Mouse (Mus musculus): ENCODE data around the gene Cd300lf. TPM values are rescaled to one million over a fixed set of nuclear protein-coding genes. Genes with fewer than 3 reads are reported as not detected.

Gene Cd300lf
- polyA plus RNA-seq, 1 experiment from 2014 or later = 1.0 TPM

GRCm38 (mm10) chr11:115082196-115082595 lies 51.6 kb downstream of the Cd300lf start:
- 69% methylated on average over 6 of the region's 6 CpGs for WGBS
- 0 out of 2 replicates have a peak, but pooled peaks cover 13% of the 10 kb centered on the region for H3K27me3 ChIP-seq (replicated peaks; ENCODE audit: control insufficient read depth, insufficient read depth, low read length)
- H3K4me1 ChIP-seq (replicated peaks; ENCODE audit: control insufficient read depth, insufficient read depth, low read length) = no peaks in the 10 kb centered on the region
- H3K9ac ChIP-seq (ENCODE audit: low read length) = no peak overlapping the region
- H3K4me3 ChIP-seq (ENCODE audit: low read depth, low read length) = no peak overlapping the region
- DNase-seq (ENCODE audit: low spot score) = no peak
- H3K9me3 ChIP-seq (ENCODE audit: control insufficient read depth, low read length) = no peaks in the 10 kb centered on the region
- H3K36me3 ChIP-seq (ENCODE audit: control insufficient read depth, insufficient read depth, low read length) = no peaks in the 10 kb centered on the region
- no peak overlapping the region for H3K4me2 ChIP-seq (ENCODE audit: low read length)
- ATAC-seq (replicated peaks; ENCODE audit: low FRiP score, low TSS enrichment, low read depth) = no peak
- H3K27ac ChIP-seq (ENCODE audit: low read depth) = no peak overlapping the region

GRCm38 (mm10) chr11:115081373-115081772 lies 52.4 kb downstream of the Cd300lf start:
- 63% methylated on average over 3 of the region's 3 CpGs for WGBS
- DNase-seq (ENCODE audit: low spot score) (no peak), ATAC-seq (replicated peaks; ENCODE audit: low FRiP score, low TSS enrichment, low read depth) (no peak)
- Histone ChIP-seq H3K4me2 (ENCODE audit: low read length) (no peak overlapping the region), H3K27ac (ENCODE audit: low read depth) (no peak overlapping the region), H3K9ac (ENCODE audit: low read length) (no peak overlapping the region), H3K4me1 (replicated peaks; ENCODE audit: control insufficient read depth, insufficient read depth, low read length) (no peaks in the 10 kb centered on the region; the same call in 1 of the 2 replicates), H3K27me3 (replicated peaks; ENCODE audit: control insufficient read depth, insufficient read depth, low read length) (0 out of 2 replicates have a peak, but pooled peaks cover 13% of the 10 kb centered on the region), H3K36me3 (ENCODE audit: control insufficient read depth, insufficient read depth, low read length) (no peaks in the 10 kb centered on the region), H3K9me3 (ENCODE audit: control insufficient read depth, low read length) (no peaks in the 10 kb centered on the region), H3K4me3 (ENCODE audit: low read depth, low read length) (no peak overlapping the region)

GRCm38 (mm10) chr11:115080886-115081285 lies 52.9 kb downstream of the Cd300lf start:
- Histone ChIP-seq H3K27ac (ENCODE audit: low read depth) (no peak overlapping the region), H3K9ac (ENCODE audit: low read length) (no peak overlapping the region), H3K4me3 (ENCODE audit: low read depth, low read length) (no peak overlapping the region), H3K36me3 (ENCODE audit: control insufficient read depth, insufficient read depth, low read length) (no peaks in the 10 kb centered on the region), H3K9me3 (ENCODE audit: control insufficient read depth, low read length) (no peaks in the 10 kb centered on the region), H3K4me1 (replicated peaks; ENCODE audit: control insufficient read depth, insufficient read depth, low read length) (peaks cover 3% of the 10 kb centered on the region; the same call in 1 of the 2 replicates), H3K4me2 (ENCODE audit: low read length) (no peak overlapping the region), H3K27me3 (replicated peaks; ENCODE audit: control insufficient read depth, insufficient read depth, low read length) (0 out of 2 replicates have a peak, but pooled peaks cover 13% of the 10 kb centered on the region)
- no peak for ATAC-seq (replicated peaks; ENCODE audit: low FRiP score, low TSS enrichment, low read depth)
- WGBS = 35% methylated on average over 13 of the region's 13 CpGs
- peak; percentile 74 for DNase-seq (ENCODE audit: low spot score)

- no peak overlapping the region for H3K9ac ChIP-seq (ENCODE audit: low read length)
- H3K9me3 ChIP-seq (ENCODE audit: control insufficient read depth, low read length) = no peaks in the 10 kb centered on the region
- H3K4me2 ChIP-seq (ENCODE audit: low read length) = no peak overlapping the region
- WGBS = 87% methylated on average over 5 of the region's 5 CpGs
- no peak overlapping the region for H3K27ac ChIP-seq (ENCODE audit: low read depth)
- H3K4me3 ChIP-seq (ENCODE audit: low read depth, low read length) = no peak overlapping the region
- H3K36me3 ChIP-seq (ENCODE audit: control insufficient read depth, insufficient read depth, low read length) = no peaks in the 10 kb centered on the region
- no peak for DNase-seq (ENCODE audit: low spot score)
- H3K4me1 ChIP-seq (replicated peaks; ENCODE audit: control insufficient read depth, insufficient read depth, low read length) = peaks cover 3% of the 10 kb centered on the region; the same call in 1 of the 2 replicates
- no peak for ATAC-seq (replicated peaks; ENCODE audit: low FRiP score, low TSS enrichment, low read depth)
- no peaks in the 10 kb centered on the region for H3K27me3 ChIP-seq (replicated peaks; ENCODE audit: control insufficient read depth, insufficient read depth, low read length)
Observed at GRCm38 (mm10) chr11:115078680-115079079, 55.1 kb downstream of the Cd300lf start.

- 86% methylated on average over 1 of the region's 1 CpGs for WGBS
- DNase-seq (ENCODE audit: low spot score) = no peak
- no peak overlapping the region for H3K4me2 ChIP-seq (ENCODE audit: low read length)
- no peaks in the 10 kb centered on the region for H3K9me3 ChIP-seq (ENCODE audit: control insufficient read depth, low read length)
- H3K9ac ChIP-seq (ENCODE audit: low read length) = no peak overlapping the region
- H3K4me1 ChIP-seq (replicated peaks; ENCODE audit: control insufficient read depth, insufficient read depth, low read length) = peaks cover 3% of the 10 kb centered on the region; the same call in 1 of the 2 replicates
- no peaks in the 10 kb centered on the region for H3K27me3 ChIP-seq (replicated peaks; ENCODE audit: control insufficient read depth, insufficient read depth, low read length)
- no peak for ATAC-seq (replicated peaks; ENCODE audit: low FRiP score, low TSS enrichment, low read depth)
- H3K4me3 ChIP-seq (ENCODE audit: low read depth, low read length) = no peak overlapping the region
- H3K27ac ChIP-seq (ENCODE audit: low read depth) = no peak overlapping the region
- no peaks in the 10 kb centered on the region for H3K36me3 ChIP-seq (ENCODE audit: control insufficient read depth, insufficient read depth, low read length)
Observed at GRCm38 (mm10) chr11:115077436-115077835, 56.4 kb downstream of the Cd300lf start.

- ATAC-seq (replicated peaks; ENCODE audit: low FRiP score, low TSS enrichment, low read depth) = no peak
- H3K9ac ChIP-seq (ENCODE audit: low read length) = no peak overlapping the region
- 46% methylated on average over 5 of the region's 5 CpGs for WGBS
- peaks cover 16% of the 10 kb centered on the region for H3K4me1 ChIP-seq (replicated peaks; ENCODE audit: control insufficient read depth, insufficient read depth, low read length)
- no peaks in the 10 kb centered on the region for H3K9me3 ChIP-seq (ENCODE audit: control insufficient read depth, low read length)
- H3K36me3 ChIP-seq (ENCODE audit: control insufficient read depth, insufficient read depth, low read length) = no peaks in the 10 kb centered on the region
- H3K4me2 ChIP-seq (ENCODE audit: low read length) = no peak overlapping the region
- DNase-seq (ENCODE audit: low spot score) = no peak
- no peak overlapping the region for H3K27ac ChIP-seq (ENCODE audit: low read depth)
- no peaks in the 10 kb centered on the region for H3K27me3 ChIP-seq (replicated peaks; ENCODE audit: control insufficient read depth, insufficient read depth, low read length)
- H3K4me3 ChIP-seq (ENCODE audit: low read depth, low read length) = no peak overlapping the region
Observed at GRCm38 (mm10) chr11:115075859-115076258, 57.9 kb downstream of the Cd300lf start.

- Histone ChIP-seq H3K4me3 (ENCODE audit: low read depth, low read length) (no peak overlapping the region), H3K36me3 (ENCODE audit: control insufficient read depth, insufficient read depth, low read length) (no peaks in the 10 kb centered on the region), H3K9me3 (ENCODE audit: control insufficient read depth, low read length) (no peaks in the 10 kb centered on the region), H3K27ac (ENCODE audit: low read depth) (no peak overlapping the region), H3K9ac (ENCODE audit: low read length) (no peak overlapping the region), H3K4me1 (replicated peaks; ENCODE audit: control insufficient read depth, insufficient read depth, low read length) (peaks cover 19% of the 10 kb centered on the region), H3K4me2 (ENCODE audit: low read length) (no peak overlapping the region), H3K27me3 (replicated peaks; ENCODE audit: control insufficient read depth, insufficient read depth, low read length) (no peaks in the 10 kb centered on the region)
- no peak for ATAC-seq (replicated peaks; ENCODE audit: low FRiP score, low TSS enrichment, low read depth)
- WGBS = 60% methylated on average over 7 of the region's 7 CpGs
- DNase-seq (ENCODE audit: low spot score) = no peak
Observed at GRCm38 (mm10) chr11:115075407-115075806, 58.4 kb downstream of the Cd300lf start.

- ATAC-seq (replicated peaks; ENCODE audit: low FRiP score, low TSS enrichment, low read depth) = no peak
- no peak for DNase-seq (ENCODE audit: low spot score)
- WGBS = 66% methylated on average over 5 of the region's 5 CpGs
Observed at GRCm38 (mm10) chr11:115073002-115073401, 60.8 kb downstream of the Cd300lf start.

GRCm38 (mm10) chr11:115071631-115072294 lies 62.0 kb downstream of the Cd300lf start:
- peak overlapping the region; percentile 38 for H3K4me2 ChIP-seq (ENCODE audit: low read length)
- H3K9me3 ChIP-seq (ENCODE audit: control insufficient read depth, low read length) = no peaks in the 10 kb centered on the region
- peak overlapping the region; percentile 18; the same call in 1 of the 2 replicates for H3K27ac ChIP-seq (ENCODE audit: low read depth)
- 20% methylated on average over 14 of the region's 14 CpGs for WGBS
- no peak overlapping the region for H3K9ac ChIP-seq (ENCODE audit: low read length)
- no peaks in the 10 kb centered on the region for H3K27me3 ChIP-seq (replicated peaks; ENCODE audit: control insufficient read depth, insufficient read depth, low read length)
- peaks cover 19% of the 10 kb centered on the region for H3K4me1 ChIP-seq (replicated peaks; ENCODE audit: control insufficient read depth, insufficient read depth, low read length)
- DNase-seq (ENCODE audit: low spot score) (peak; percentile 65), ATAC-seq (replicated peaks; ENCODE audit: low FRiP score, low TSS enrichment, low read depth) (no peak)
- no peaks in the 10 kb centered on the region for H3K36me3 ChIP-seq (ENCODE audit: control insufficient read depth, insufficient read depth, low read length)
- H3K4me3 ChIP-seq (ENCODE audit: low read depth, low read length) = no peak overlapping the region

More at GRCm38 (mm10) chr11:115073002-115073401, 60.8 kb downstream of the Cd300lf start:
- no peaks in the 10 kb centered on the region for H3K27me3 ChIP-seq (replicated peaks; ENCODE audit: control insufficient read depth, insufficient read depth, low read length)
- H3K4me1 ChIP-seq (replicated peaks; ENCODE audit: control insufficient read depth, insufficient read depth, low read length) = peaks cover 19% of the 10 kb centered on the region
- H3K27ac ChIP-seq (ENCODE audit: low read depth) = no peak overlapping the region
- no peak overlapping the region for H3K9ac ChIP-seq (ENCODE audit: low read length)
- no peak overlapping the region for H3K4me2 ChIP-seq (ENCODE audit: low read length)
- H3K9me3 ChIP-seq (ENCODE audit: control insufficient read depth, low read length) = no peaks in the 10 kb centered on the region
- H3K36me3 ChIP-seq (ENCODE audit: control insufficient read depth, insufficient read depth, low read length) = no peaks in the 10 kb centered on the region
- H3K4me3 ChIP-seq (ENCODE audit: low read depth, low read length) = no peak overlapping the region
